Comparison of ENCODE assay signal across 16 mouse cellular contexts in genomic region chr17:5107501-5107900, GRCm38 (mm10).
DNase-seq lines count a peak whose midpoint lies in the region; ATAC-seq and TF ChIP-seq lines count a peak whose summit lies in the region.
"Had no signal": no experiment of that assay in that cellular context is flagged by ENCODE, and none has a peak within 500 bp of the region (broad histone marks: within the 10 kb centered on the region; RNA-seq: fewer than 3 reads in every experiment).

No protein-coding gene starts in this region.

- no peaks in the 10 kb centered on the region for H3K27me3 ChIP-seq in hindbrain, embryonic 14.5 days (ENCODE audit: control insufficient read depth, insufficient read depth, low read length)
- H3K27me3 ChIP-seq in hindbrain, embryonic 12.5 days: no peaks in the 10 kb centered on the region
- H3K27me3 ChIP-seq in megakaryocyte, embryonic 14.5 days (replicated peaks): peaks cover 24% of the 10 kb centered on the region
- H3K27me3 ChIP-seq in hindbrain, postnatal 0 days (ENCODE audit: insufficient read depth, low read length): no peaks in the 10 kb centered on the region
- H3K27me3 ChIP-seq in neural tube, embryonic 15.5 days (replicated peaks): no peaks in the 10 kb centered on the region
- H3K27me3 ChIP-seq: limb, embryonic 12.5 days; neural tube, embryonic 12.5 days had no signal

- no peak for TF ChIP-seq CTCF in hindbrain, postnatal 0 days (IDR thresholded peaks at IDR 0.05; ENCODE audit: low read depth)

- no peak for ATAC-seq in hindbrain, embryonic 14.5 days (ENCODE audit: low FRiP score)
- ATAC-seq in hindbrain, embryonic 12.5 days (ENCODE audit: low FRiP score): no peak
- ATAC-seq in megakaryocyte, adult 5-6 weeks (ENCODE audit: poor library complexity, severe bottlenecking): no peak
- no peak for ATAC-seq in hindbrain, postnatal 0 days
- ATAC-seq in neural tube, embryonic 15.5 days (ENCODE audit: low FRiP score): no peak

- no peaks in the 10 kb centered on the region for H3K36me3 ChIP-seq in hindbrain, embryonic 14.5 days (replicated peaks; ENCODE audit: control insufficient read depth, insufficient read depth)
- no peaks in the 10 kb centered on the region for H3K36me3 ChIP-seq in hindbrain, embryonic 12.5 days
- H3K36me3 ChIP-seq in megakaryocyte, embryonic 14.5 days (replicated peaks; ENCODE audit: low read length): peaks cover 36% of the 10 kb centered on the region
- no peaks in the 10 kb centered on the region for H3K36me3 ChIP-seq in hindbrain, postnatal 0 days (ENCODE audit: insufficient read depth, low read length)
- H3K36me3 ChIP-seq in neural tube, embryonic 15.5 days: no peaks in the 10 kb centered on the region
- H3K36me3 ChIP-seq: limb, embryonic 12.5 days; neural tube, embryonic 12.5 days had no signal

- H3K4me1 ChIP-seq in hindbrain, embryonic 14.5 days (replicated peaks; ENCODE audit: control insufficient read depth, insufficient read depth, low read length): peaks cover 42% of the 10 kb centered on the region
- H3K4me1 ChIP-seq in hindbrain, embryonic 12.5 days: peaks cover 43% of the 10 kb centered on the region
- peaks cover 69% of the 10 kb centered on the region for H3K4me1 ChIP-seq in megakaryocyte, embryonic 14.5 days
- peaks cover 30% of the 10 kb centered on the region for H3K4me1 ChIP-seq in hindbrain, postnatal 0 days (ENCODE audit: insufficient read depth, low read length)
- peaks cover 49% of the 10 kb centered on the region for H3K4me1 ChIP-seq in neural tube, embryonic 15.5 days

- no peak overlapping the region for H3K4me2 ChIP-seq in hindbrain, embryonic 14.5 days (replicated peaks)
- H3K4me2 ChIP-seq in hindbrain, embryonic 12.5 days (replicated peaks): no peak overlapping the region
- H3K4me2 ChIP-seq in hindbrain, postnatal 0 days (ENCODE audit: low read depth, low read length): no peak overlapping the region
- no peak overlapping the region for H3K4me2 ChIP-seq in neural tube, embryonic 15.5 days
- H3K4me2 ChIP-seq: heart, embryonic 11.5 days; limb, embryonic 12.5 days; neural tube, embryonic 12.5 days had no signal

- H3K27ac ChIP-seq in hindbrain, embryonic 14.5 days: peak overlapping the region; percentile 38; the same call in 1 of the 2 replicates
- no peak overlapping the region for H3K27ac ChIP-seq in hindbrain, embryonic 12.5 days
- 0 out of 2 replicates have a peak overlapping the region, but pooled peaks have one; percentile 69 for H3K27ac ChIP-seq in hindbrain, postnatal 0 days
- peak overlapping the region; percentile 37; the same call in 1 of the 2 replicates for H3K27ac ChIP-seq in neural tube, embryonic 15.5 days (replicated peaks)
- H3K27ac ChIP-seq: limb, embryonic 12.5 days; neural tube, embryonic 12.5 days had no signal

- WGBS in hindbrain, embryonic 14.5 days: 78% methylated on average over 4 of the region's 4 CpGs
- 84% methylated on average over 4 of the region's 4 CpGs for WGBS in hindbrain, embryonic 12.5 days
- 67% methylated on average over 4 of the region's 4 CpGs for WGBS in hindbrain, postnatal 0 days
- WGBS in neural tube, embryonic 15.5 days: 62% methylated on average over 4 of the region's 4 CpGs

- H3K4me3 ChIP-seq in hindbrain, embryonic 14.5 days (replicated peaks; ENCODE audit: low read length): no peak overlapping the region
- H3K4me3 ChIP-seq in hindbrain, embryonic 12.5 days: no peak overlapping the region
- peak overlapping the region; percentile 1 for H3K4me3 ChIP-seq in megakaryocyte, embryonic 14.5 days (replicated peaks)
- no peak overlapping the region for H3K4me3 ChIP-seq in hindbrain, postnatal 0 days (ENCODE audit: low read length)
- H3K4me3 ChIP-seq in neural tube, embryonic 15.5 days (replicated peaks): no peak overlapping the region
- H3K4me3 ChIP-seq: limb, embryonic 12.5 days; neural tube, embryonic 12.5 days had no signal

- no peak for DNase-seq in hindbrain, embryonic 14.5 days (ENCODE audit: low spot score)
- DNase-seq in hindbrain, postnatal 0 days (ENCODE audit: low spot score): no peak
- DNase-seq in cerebellum, adult 9-10 months: no peak
- DNase-seq: gastrocnemius, postnatal 10 days; heart, postnatal 14 days; kidney, postnatal 10 days; layer of hippocampus, adult 9-11 months; right cerebral cortex, postnatal 4 days; thymus, postnatal 4 days had no signal

- no peak overlapping the region for H3K9ac ChIP-seq in hindbrain, embryonic 14.5 days
- H3K9ac ChIP-seq in hindbrain, embryonic 12.5 days: no peak overlapping the region
- no peak overlapping the region for H3K9ac ChIP-seq in hindbrain, postnatal 0 days (replicated peaks; ENCODE audit: low read length)
- no peak overlapping the region for H3K9ac ChIP-seq in neural tube, embryonic 15.5 days (replicated peaks)
- H3K9ac ChIP-seq: limb, embryonic 12.5 days; neural tube, embryonic 12.5 days had no signal

- no peaks in the 10 kb centered on the region for H3K9me3 ChIP-seq in hindbrain, embryonic 14.5 days (ENCODE audit: control insufficient read depth, low read length)
- no peaks in the 10 kb centered on the region for H3K9me3 ChIP-seq in hindbrain, embryonic 12.5 days (replicated peaks)
- H3K9me3 ChIP-seq in megakaryocyte, embryonic 14.5 days: no peaks in the 10 kb centered on the region
- no peaks in the 10 kb centered on the region for H3K9me3 ChIP-seq in hindbrain, postnatal 0 days (ENCODE audit: low read length)
- H3K9me3 ChIP-seq in neural tube, embryonic 15.5 days (replicated peaks): no peaks in the 10 kb centered on the region
- H3K9me3 ChIP-seq: limb, embryonic 12.5 days; neural tube, embryonic 12.5 days had no signal
